In the genomic region with DNA sequence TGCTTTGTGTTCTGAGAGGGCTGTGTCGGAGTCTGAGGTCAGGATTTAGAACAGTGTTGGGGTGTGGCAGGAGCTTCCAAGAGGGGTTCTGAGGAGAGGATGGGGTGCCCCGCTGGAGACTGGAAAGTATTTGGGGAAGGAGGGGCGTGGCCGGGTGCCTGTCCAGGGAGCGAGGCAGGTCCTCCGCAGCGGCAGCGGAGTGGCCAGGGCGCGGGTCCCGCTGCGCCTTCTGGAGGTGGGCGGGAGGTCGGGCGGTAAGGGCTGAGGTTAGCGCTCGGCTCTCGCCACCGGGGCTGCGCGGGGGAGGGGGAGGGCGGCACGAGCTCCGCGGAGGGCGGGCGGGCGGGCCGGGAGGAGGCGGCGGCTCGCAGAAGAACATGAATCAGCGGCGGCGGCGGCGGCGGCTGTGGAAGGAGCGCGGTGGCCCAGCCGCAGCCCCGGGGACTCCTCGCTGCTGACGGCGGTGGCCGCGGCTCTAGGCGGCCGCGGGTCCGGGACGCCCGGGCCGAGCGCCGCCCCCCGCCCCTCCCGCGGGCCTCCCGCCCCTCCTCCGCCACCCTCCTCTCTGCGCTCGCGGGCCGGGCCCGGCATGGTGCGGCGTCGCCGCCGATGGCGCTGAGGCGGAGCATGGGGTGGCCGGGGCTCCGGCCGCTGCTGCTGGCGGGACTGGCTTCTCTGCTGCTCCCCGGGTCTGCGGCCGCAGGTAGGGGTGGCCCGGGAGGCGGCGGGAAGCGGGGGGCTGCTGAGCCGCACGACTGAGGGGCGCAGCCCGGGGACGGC, we compare ENCODE assay signal across 7 mouse cellular contexts. TPM values are rescaled to one million over a fixed set of nuclear protein-coding genes. Genes with fewer than 3 reads are reported as not detected.
A peak's percentile ranks its signal among the peaks of the same experiment; 100 is the strongest.
DNase-seq lines count a peak whose midpoint lies in the region; ATAC-seq and TF ChIP-seq lines count a peak whose summit lies in the region.

No protein-coding gene starts in this region.

- peak overlapping the region; percentile 43 for H3K27ac ChIP-seq in heart, embryonic 15.5 days
- H3K27ac ChIP-seq in midbrain, embryonic 11.5 days (ENCODE audit: low read depth, low read length), result no peak overlapping the region; the same call in 1 of the 2 replicates

- WGBS in heart, embryonic 15.5 days, result under 1% methylated on average over 58 of the region's 89 CpGs
- under 1% methylated on average over 48 of the region's 89 CpGs for WGBS in midbrain, embryonic 11.5 days

- POLR2A ChIA-PET in Patski (lab: Charles Lee), result no interaction called here

- peak overlapping the region; percentile 78 for H3K9ac ChIP-seq in heart, embryonic 15.5 days
- H3K9ac ChIP-seq in midbrain, embryonic 11.5 days (ENCODE audit: low read length), result peak overlapping the region; percentile 97

- in situ Hi-C loops in Patski (cut with MboI; ENCODE audit: low pct_unique_long_range_greater_than_20kb), result no loop called here

- no peaks in the 10 kb centered on the region for H3K36me3 ChIP-seq in heart, embryonic 15.5 days
- H3K36me3 ChIP-seq in midbrain, embryonic 11.5 days (ENCODE audit: control insufficient read depth, insufficient read depth, low read length), result no peaks in the 10 kb centered on the region

- CTCF ChIA-PET in Patski (lab: Charles Lee), result interaction anchor here (1.1 to 1.6 kb wide), 3 partner anchors 9 to 73 kb away, joined by 3 to 4 read pairs (median 3); no protein-coding TSS in a partner anchor

- H3K4me3 ChIP-seq in heart, embryonic 15.5 days, result peak overlapping the region; percentile 63
- peak overlapping the region; percentile 88 for H3K4me3 ChIP-seq in midbrain, embryonic 11.5 days (ENCODE audit: low read depth, low read length)

- DNase-seq in Patski (ENCODE audit: low read depth, low spot score), result no peak
- DNase-seq in embryo, embryonic 10.5 days (ENCODE audit: low spot score), result peak; percentile 59
- DNase-seq in left cerebral cortex, postnatal 4 days, result peak; percentile 62
- DNase-seq in midbrain, embryonic 11.5 days (ENCODE audit: low spot score, missing footprints), result peak; percentile 96
- peak; percentile 81 for DNase-seq in testis, postnatal 10 days (ENCODE audit: low spot score)

- no peaks in the 10 kb centered on the region for H3K9me3 ChIP-seq in heart, embryonic 15.5 days (replicated peaks)
- H3K9me3 ChIP-seq in midbrain, embryonic 11.5 days (ENCODE audit: control insufficient read depth, low read length), result no peaks in the 10 kb centered on the region

- H3K27me3 ChIP-seq in Patski, result peaks cover 22% of the 10 kb centered on the region
- peaks cover 15% of the 10 kb centered on the region for H3K27me3 ChIP-seq in heart, embryonic 15.5 days
- peaks cover 6% of the 10 kb centered on the region; the same call in 1 of the 2 replicates for H3K27me3 ChIP-seq in midbrain, embryonic 11.5 days (ENCODE audit: control insufficient read depth, insufficient read depth, low read length)

- intact Hi-C loops in left cerebral cortex, postnatal 4 days (cut with DNase I), result loop anchor here (10.0 kb wide), 1 partner anchor 115 kb away; no protein-coding TSS in a partner anchor

- no peak for TF ChIP-seq CTCF in Patski (IDR thresholded peaks at IDR 0.05)

- ATAC-seq in CD4-positive, CD25-positive, alpha-beta regulatory T cell, adult 4 months, result peak; percentile 42
- ATAC-seq in Patski, result peak; percentile 51
- peak; percentile 80 for ATAC-seq in heart, embryonic 15.5 days (replicated peaks; ENCODE audit: insufficient number of reproducible peaks, insufficient read depth, low FRiP score, low read depth)
- ATAC-seq in midbrain, embryonic 11.5 days (ENCODE audit: low FRiP score), result peak; percentile 69

- peak overlapping the region; percentile 97 for H3K4me2 ChIP-seq in heart, embryonic 15.5 days
- H3K4me2 ChIP-seq in midbrain, embryonic 11.5 days, result peak overlapping the region; percentile 98

- peaks cover 46% of the 10 kb centered on the region for H3K4me1 ChIP-seq in heart, embryonic 15.5 days (replicated peaks)
- H3K4me1 ChIP-seq in midbrain, embryonic 11.5 days (ENCODE audit: control insufficient read depth, insufficient read depth, low read length), result peaks cover 33% of the 10 kb centered on the region

RNA-seq across cellular contexts. Expression of gene Tyro3, which starts 1.8 kb away (rescaled TPM):
- 1 to 10 TPM; 1.1 to 1.3 TPM for polyA plus RNA-seq in CD4-positive, CD25-positive, alpha-beta regulatory T cell, adult 4 months (2017; shearing (Covaris generic))
- 11.0 TPM for polyA plus RNA-seq in Patski (2021)
- polyA plus RNA-seq in heart, embryonic 15.5 days (2015; fragmentation: Nextera tagmentation; extraction: Ambion mirVana), result 6.2 and 8.5 TPM in 2 replicates
- total RNA-seq in left cerebral cortex, postnatal 4 days (2021), result 10 to 100 TPM; 40.9 to 50.9 TPM
- 19.1 and 22.6 TPM in 2 replicates for polyA plus RNA-seq in midbrain, embryonic 11.5 days (2014; fragmentation: Nextera tagmentation; extraction: Ambion mirVana)

RNA-seq across cellular contexts. Expression of gene Rpap1, which starts 12.0 kb away (rescaled TPM):
- 10 to 100 TPM; 15.7 to 34.0 TPM for polyA plus RNA-seq in CD4-positive, CD25-positive, alpha-beta regulatory T cell, adult 4 months (2017; shearing (Covaris generic))
- 19.1 TPM for polyA plus RNA-seq in Patski (2021)
- polyA plus RNA-seq in heart, embryonic 15.5 days (2015; fragmentation: Nextera tagmentation; extraction: Ambion mirVana), result 15.4 and 20.6 TPM in 2 replicates
- total RNA-seq in left cerebral cortex, postnatal 4 days (2021), result 10 to 100 TPM; 17.6 to 18.4 TPM
- polyA plus RNA-seq in midbrain, embryonic 11.5 days (2014; fragmentation: Nextera tagmentation; extraction: Ambion mirVana), result 18.2 and 22.8 TPM in 2 replicates

RNA-seq across cellular contexts. Expression of gene Ltk, which starts 39.1 kb away (rescaled TPM):
- not detected for polyA plus RNA-seq in CD4-positive, CD25-positive, alpha-beta regulatory T cell, adult 4 months (2017; shearing (Covaris generic))
- polyA plus RNA-seq in Patski (2021), result 14.5 TPM
- 0.10 and 0.22 TPM in 2 replicates for polyA plus RNA-seq in heart, embryonic 15.5 days (2015; fragmentation: Nextera tagmentation; extraction: Ambion mirVana)
- 1 to 10 TPM; 1.3 to 2.3 TPM for total RNA-seq in left cerebral cortex, postnatal 4 days (2021)
- polyA plus RNA-seq in midbrain, embryonic 11.5 days (2014; fragmentation: Nextera tagmentation; extraction: Ambion mirVana), result 0.05 TPM in 1 of 2 replicates, not detected in the other

RNA-seq across cellular contexts. Expression of gene Itpka, which starts 57.2 kb away (rescaled TPM):
- under 1 TPM in 1 of 2 experiments, not detected in 1; 0.30 TPM for polyA plus RNA-seq in CD4-positive, CD25-positive, alpha-beta regulatory T cell, adult 4 months (2017; shearing (Covaris generic))
- polyA plus RNA-seq in Patski (2021), result 0.30 TPM
- 2.0 and 2.4 TPM in 2 replicates for polyA plus RNA-seq in heart, embryonic 15.5 days (2015; fragmentation: Nextera tagmentation; extraction: Ambion mirVana)
- total RNA-seq in left cerebral cortex, postnatal 4 days (2021), result 10 to 100 TPM; 15.1 to 19.5 TPM
- 1.2 and 1.4 TPM in 2 replicates for polyA plus RNA-seq in midbrain, embryonic 11.5 days (2014; fragmentation: Nextera tagmentation; extraction: Ambion mirVana)

Comparison
In these comparisons a context has a peak if more than half of its experiments do, and no peak if none do; other contexts are left out.
1. RNA of gene Ltk, which starts 39.1 kb away (polyA plus RNA-seq): 14.5 TPM in Patski (single experiment); 0.10 to 0.22 TPM in heart, embryonic 15.5 days, 0.05 TPM in midbrain, embryonic 11.5 days and not detected in CD4-positive, CD25-positive, alpha-beta regulatory T cell, adult 4 months; every median in the first group is over 10 times any median in the second.
2. Peak in every context shown above with its lines, with median percentiles within 50 percentile points of each other: ATAC-seq.